Mouse (Mus musculus) MN1 (cell line): ENCODE data around the gene Cpa2.

Source experiments
- DNase-seq: peaks from one replicate; pipeline ENCODE4 v3.0.0-alpha.2; 2016; ENCODE audit warnings: low spot score

The Cpa2 gene

GRCm38 (mm10) chr6:30549231-30549761 is 7.9 kb downstream of the Cpa2 start:
- DNase-seq, result no peak

DNA sequence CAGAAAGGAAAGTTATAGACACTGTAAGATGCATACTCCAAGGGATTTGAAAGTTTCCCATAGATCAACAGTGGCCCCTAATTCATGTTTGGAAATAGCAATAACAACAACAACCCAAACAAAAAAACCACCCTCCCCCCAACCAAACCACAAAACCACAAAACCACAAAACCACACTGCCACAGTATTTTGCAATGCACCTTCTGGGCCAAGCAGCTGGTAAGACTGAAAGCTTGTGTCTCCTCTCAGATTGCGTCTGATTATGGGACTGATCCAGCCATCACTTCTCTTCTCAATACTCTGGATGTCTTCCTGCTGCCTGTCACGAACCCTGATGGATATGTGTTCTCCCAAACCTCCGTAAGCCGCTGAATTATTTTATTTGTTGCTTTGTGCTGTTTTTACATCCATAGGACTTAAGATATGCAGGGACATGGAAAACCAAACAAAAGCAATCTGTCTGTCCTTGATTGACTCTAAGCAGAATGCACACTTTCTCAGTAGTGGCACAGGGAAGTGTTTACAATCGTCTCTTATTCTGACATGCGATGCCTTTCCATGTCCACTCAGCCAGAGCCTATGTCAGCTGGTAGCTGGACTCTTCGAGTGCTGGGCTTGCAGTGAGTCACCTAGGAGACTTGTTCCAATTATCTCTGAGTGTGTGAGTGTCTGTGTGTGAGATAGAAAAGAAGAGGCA is 9.3 kb downstream of the Cpa2 start:
- DNase-seq, result no peak

DNA sequence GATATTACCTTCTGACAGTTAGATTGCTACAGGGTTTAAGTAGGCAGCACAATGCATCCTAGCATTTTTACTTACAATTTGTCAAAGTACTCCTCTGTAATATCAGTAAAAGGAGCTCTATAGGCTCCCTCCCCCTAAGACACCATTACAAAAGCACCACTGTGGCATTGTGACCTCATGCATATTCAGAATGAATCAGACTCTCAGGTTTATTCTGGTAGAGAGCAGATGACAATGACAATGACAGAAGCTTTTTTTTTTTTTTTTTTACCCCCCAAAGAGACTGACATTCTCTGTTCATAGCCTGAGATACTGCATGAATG is 9.8 kb downstream of the Cpa2 start:
- DNase-seq, result no peak

DNA sequence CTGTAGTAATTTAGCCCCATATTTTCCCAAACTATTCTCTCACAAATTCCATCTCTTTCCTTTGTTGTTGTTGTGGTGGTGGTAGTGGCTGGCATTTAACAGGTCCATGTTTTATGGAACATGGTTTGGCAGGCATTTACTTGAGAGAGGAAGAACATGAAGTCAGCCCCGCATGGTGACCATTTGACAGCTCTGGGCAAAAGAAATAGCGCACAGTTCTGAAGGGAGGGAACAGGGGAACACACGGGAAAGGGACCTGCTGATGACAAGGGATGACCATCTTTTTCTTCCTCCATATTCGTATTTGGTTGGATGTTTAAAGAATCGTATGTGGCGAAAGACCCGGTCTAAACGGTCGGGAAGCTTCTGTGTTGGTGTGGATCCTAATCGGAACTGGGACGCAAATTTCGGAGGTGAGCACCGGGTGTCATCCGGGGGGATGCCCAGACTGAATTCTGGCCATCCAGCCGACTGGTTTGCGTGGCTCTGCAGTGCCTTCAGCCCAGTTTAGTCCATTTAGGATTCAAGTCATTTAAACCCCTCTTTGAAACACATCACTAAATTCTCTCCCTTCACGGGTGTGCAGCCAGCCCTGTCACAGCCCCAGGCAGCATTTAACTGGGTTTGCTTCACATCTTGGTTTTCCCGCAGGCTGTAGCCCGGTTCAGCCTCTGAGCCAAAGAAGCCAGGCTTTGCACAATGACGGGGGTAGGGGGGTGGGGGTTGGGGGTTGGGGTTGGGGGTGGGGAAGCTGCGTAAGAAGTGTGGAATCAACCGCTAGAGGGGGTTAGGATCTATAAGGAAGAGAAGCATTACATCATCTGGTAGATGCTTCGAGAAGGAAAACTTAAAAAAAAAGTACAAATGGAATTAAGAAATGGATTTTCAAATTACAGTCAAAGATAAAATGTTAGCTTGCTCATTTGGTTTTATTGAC is 10.5 kb downstream of the Cpa2 start:
- no peak for DNase-seq

GRCm38 (mm10) chr6:30552628-30553027 is 11.2 kb downstream of the Cpa2 start:
- DNase-seq, result no peak

- no peak for DNase-seq
These were observed 12.1 kb downstream of the Cpa2 start for GRCm38 (mm10) chr6:30553381-30554010.

DNA sequence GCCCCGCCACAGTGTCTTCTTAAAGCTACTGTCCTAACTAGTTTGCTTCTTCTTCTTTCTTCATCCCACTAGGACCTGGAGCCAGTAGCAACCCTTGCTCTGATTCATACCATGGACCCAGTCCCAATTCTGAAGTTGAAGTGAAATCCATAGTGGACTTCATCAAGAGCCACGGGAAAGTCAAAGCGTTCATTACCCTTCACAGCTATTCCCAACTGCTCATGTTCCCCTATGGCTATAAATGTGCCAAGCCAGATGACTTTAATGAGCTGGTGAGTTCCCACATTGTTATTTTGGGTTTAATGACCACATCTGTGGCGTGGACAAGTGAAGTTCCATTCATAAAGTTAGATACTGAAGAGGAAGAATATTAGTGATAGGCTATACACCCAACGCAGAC is 12.7 kb downstream of the Cpa2 start:
- no peak for DNase-seq

DNA sequence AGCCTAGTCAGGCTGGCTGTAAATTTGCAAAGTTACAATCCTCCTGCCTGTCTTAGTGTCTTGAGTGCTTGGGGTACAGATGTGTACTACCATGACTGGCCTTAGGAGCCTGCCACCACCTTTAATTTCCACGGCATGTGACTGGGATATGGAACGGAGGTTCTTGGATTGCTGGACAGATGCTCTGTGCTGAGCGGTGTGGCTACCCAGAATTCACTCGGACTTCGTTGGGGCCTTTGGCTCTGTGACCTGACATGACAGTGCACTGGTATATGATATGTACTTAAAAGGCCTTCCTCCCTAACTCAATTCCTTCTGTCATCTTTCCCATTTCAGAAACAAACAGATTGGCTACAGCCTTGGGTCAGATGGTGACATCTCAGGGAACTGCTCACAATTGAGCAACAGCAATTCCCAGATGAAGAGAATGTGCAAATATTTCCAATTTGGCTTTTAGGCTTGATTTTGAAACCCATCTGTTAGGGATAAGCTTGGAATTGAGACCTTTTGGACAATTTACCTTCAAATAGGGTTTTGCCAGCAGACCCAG is 13.3 kb downstream of the Cpa2 start:
- DNase-seq, result no peak

- no peak for DNase-seq
These were observed 14.7 kb downstream of the Cpa2 start for GRCm38 (mm10) chr6:30556080-30556479.

- DNase-seq, result no peak
These were observed 18.3 kb downstream of the Cpa2 start for GRCm38 (mm10) chr6:30559726-30560125.

DNA sequence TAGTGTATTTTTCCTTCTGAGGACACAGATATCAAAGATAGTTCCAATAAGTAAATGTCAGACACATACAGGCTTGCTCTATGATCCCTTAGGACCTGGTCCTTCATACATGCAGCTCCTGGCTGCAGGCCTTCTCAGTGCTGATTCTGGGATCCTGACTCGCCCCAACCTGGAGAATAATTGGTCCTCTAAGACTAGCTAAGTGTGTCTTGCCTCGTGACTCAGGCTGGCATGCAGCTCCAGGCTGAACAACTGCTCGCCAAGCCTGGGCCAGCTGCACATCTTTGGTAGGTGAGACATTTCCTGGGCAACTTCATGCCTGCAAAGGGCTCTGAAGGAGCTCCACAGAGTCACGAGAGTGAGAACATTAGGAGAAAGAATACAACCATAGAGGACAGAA is 20.8 kb downstream of the Cpa2 start:
- no peak for DNase-seq

DNA sequence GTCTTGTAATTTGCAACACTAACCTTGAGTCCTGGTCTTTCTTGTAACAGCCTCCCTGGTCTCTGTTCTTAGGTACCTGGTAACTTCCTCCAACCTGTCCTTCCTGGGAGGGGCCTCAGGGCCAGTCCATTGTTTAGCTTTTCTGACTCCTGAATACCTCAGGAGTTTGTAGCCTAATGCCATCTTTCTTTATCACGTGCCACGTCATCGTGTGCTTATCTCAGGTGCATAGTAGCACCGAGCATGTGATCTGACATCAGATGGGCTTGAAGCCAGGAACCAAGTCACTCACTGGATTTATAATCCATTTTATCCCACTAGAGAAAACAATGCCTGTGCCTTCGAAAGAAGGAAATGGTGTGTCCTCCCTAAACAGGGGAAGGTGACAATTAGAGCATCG is 22.2 kb downstream of the Cpa2 start:
- DNase-seq, result no peak

DNA sequence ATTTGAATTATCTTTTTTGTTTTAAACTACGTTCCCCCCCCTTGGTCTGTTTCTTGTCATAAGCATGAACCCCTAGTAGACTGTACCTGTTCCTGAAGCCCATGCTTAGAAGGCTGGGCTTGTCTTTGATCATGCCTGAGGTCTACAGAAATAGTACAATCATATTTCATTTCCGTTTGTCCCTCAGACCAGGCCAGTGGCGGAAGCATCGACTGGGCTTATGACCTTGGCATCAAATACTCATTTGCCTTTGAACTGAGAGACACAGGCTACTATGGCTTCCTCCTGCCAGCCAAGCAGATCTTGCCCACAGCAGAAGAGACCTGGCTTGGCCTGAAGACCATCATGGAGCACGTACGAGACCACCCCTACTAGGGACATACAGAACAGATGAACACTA is 22.7 kb downstream of the Cpa2 start:
- DNase-seq, result no peak

DNA sequence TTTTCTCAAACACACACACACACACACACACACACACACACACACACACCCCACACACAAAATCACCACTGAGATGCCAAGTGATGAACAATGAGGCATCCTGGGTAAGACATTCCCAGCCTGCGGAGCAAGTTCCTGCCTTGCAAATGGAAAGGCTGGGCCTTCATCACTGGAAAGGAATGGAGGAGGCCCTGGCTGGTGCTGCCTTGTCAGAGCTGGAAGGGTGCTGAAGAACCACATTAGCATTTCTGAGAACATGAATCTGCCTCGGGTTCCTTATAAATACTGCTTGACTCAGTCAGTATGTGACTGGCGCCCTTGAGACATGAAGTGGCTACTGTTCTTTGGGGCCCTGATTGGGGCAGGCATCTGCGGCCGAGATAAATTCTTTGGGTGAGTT is 26.7 kb downstream of the Cpa2 start, which contains the start of gene Cpa4:
Cpa4 (plus strand) TSS at position 301 of the 400 bp plus-strand sequence.
- no peak for DNase-seq

GRCm38 (mm10) chr6:30569331-30569730 is 27.9 kb downstream of the Cpa2 start:
- no peak for DNase-seq

GRCm38 (mm10) chr6:30570012-30570411 is 28.6 kb downstream of the Cpa2 start:
- no peak for DNase-seq

DNA sequence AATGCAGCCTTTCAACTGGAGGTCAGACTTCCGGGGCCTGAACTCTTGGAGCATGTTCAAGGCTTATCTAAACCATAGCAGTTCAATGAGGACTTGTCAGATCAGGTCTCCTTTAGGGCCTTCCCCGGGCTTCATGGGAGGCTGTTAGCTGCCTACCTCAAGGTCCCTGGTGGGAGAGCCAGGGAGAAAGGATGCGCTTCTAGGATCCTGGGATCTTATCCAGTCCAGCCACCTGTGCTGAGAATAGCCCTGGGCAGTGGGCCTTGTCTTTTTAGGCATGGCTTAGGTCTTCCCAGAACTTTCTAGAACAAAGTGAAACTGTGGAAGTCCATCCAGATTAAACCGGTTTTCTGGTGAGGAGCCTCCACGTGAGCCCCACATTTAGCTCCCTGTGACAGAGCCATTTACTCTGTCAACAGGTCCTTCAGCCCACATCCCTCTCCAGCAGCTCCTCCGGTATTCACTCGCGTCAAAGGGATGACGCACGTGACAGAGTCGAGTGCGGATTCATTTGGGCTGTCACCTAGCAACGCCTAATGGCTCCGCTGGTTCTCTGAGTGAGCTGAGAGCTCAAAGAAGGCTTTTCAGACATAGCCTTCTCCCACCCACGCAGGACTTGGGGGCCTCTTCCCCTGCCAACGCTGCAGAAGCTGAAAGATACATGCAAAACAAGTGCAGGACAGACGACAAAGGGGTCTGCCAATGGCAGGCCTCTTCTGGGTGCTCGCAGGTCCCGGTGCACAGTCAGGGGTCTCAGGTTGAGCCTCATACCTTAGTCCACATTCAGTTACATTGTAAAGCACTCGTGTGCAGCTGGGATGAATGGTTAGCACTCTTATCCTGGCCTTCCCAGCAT is 31.3 kb downstream of the Cpa2 start:
- DNase-seq, result no peak

- DNase-seq, result no peak
These were observed 32.0 kb downstream of the Cpa2 start for GRCm38 (mm10) chr6:30573380-30573779.

DNA sequence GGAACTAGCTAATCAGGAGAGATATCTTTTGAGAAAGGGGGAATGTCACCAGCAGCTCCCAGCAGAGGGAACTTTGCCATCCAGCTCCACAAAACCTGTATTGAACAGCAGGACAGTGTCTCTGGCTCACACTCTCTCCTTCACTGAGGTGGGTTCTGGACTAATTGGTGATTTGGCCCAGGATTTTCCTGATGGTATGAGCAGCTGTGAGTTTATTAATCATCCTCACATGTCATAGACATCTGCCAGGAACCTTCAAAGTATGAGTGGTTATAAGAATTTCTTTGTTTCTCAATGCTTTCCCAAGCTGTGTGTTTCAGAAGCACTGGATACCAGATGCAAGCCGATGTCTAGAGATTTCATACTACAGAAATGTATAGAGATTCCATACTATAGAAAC is 33.6 kb downstream of the Cpa2 start:
- no peak for DNase-seq

DNA sequence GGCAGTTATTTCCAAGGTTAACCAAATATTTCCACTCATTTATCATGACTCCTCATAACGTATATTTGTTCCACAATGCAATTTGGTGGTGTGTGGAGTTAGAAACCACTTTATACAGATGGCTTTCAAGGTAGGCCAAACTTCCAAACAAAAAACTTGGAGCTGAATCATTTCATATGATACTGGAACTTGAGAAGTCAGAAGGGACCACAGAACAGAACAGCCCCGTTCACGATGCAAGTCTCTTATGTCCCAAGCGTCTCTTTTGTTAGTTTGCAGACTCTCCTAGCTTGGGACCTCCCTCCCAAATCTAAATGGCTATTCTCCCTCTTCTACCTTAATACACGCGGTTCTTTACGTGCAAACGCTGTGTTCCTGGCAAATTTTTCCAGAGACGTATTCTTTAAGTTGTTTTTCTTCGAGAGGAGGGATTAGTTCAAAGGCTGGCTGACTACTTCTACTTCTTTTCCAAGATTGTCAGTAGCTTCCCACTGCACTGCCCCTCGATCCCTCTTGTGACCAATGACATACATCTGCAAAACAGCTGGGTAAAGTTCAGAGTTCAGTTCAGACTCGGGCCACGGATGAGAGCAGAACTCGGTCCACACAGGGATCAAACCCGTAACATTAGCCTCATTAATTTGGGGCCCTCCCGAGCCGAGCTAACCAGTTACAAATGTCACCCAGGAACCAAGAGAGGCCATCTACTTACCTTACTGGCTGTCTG is 35.3 kb downstream of the Cpa2 start:
- no peak for DNase-seq
